40 mouse cellular contexts compared by ENCODE assay signal in the genomic region with DNA sequence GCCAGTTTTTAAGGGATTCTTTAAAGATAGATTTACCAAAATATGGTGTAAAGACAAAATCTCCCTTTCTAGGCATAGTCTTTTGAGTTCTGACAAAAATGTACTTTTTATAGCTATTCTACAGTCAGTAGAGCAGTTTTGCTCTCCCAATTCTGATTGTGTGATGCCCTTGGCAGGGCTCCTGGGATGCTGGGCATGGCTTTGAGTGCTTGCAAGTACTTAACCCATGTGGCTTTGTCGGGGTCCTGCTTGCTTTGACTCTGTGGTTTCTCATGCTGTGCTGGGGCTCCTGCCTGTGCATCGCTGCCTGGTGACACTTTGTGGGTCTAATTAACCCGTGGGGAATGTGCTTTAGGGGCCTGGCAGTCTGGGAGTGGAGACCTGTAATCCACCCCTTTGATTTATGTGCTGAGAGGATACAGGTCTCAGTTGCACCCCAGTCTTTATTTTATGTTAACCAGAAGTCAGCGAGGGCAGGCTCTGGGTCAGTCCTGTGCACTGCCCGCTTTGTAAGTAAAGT. TPM values are rescaled to one million over a fixed set of nuclear protein-coding genes. Genes with fewer than 3 reads are reported as not detected.
DNase-seq lines count a peak whose midpoint lies in the region; ATAC-seq and TF ChIP-seq lines count a peak whose summit lies in the region.
"Had no signal": no experiment of that assay in that cellular context is flagged by ENCODE, and none has a peak within 500 bp of the region (broad histone marks: within the 10 kb centered on the region; RNA-seq: fewer than 3 reads in every experiment).

No protein-coding gene starts in this region.

- peak; percentile 20 for DNase-seq in adrenal gland, postnatal 10 days
- DNase-seq in adrenal gland, adult (ENCODE audit: inconsistent age in 2 of 2, low spot score in 1 of 2): no peak
- DNase-seq in heart, adult 11 months: peak; percentile 89
- DNase-seq in heart, adult 8-10 months (ENCODE audit: low spot score): no peak
- DNase-seq in kidney, postnatal 0 days (ENCODE audit: low spot score): no peak
- no peak for DNase-seq in kidney, postnatal 10 days
- DNase-seq in lung, postnatal 36 days: peak; percentile 24
- DNase-seq in lung, adult 18-20 months: no peak
- DNase-seq: adrenal gland, postnatal 14 days; embryo, embryonic 11 days; gastrocnemius, postnatal 36 days; heart, adult 2 months; lung, postnatal 4 days; right cerebral cortex, adult 18-20 months; right cerebral cortex, postnatal 4 days; thymus, postnatal 14 days had no signal

- H3K4me3 ChIP-seq in kidney, postnatal 0 days (replicated peaks; ENCODE audit: low read depth, low read length): no peak overlapping the region
- H3K4me3 ChIP-seq: embryonic facial prominence, embryonic 12.5 days; heart, adult 2 months; heart, embryonic 13.5 days; limb, embryonic 12.5 days; megakaryocyte, embryonic 14.5 days; midbrain, embryonic 12.5 days; myocyte; neural tube, embryonic 12.5 days had no signal

- H3K4me1 ChIP-seq in kidney, postnatal 0 days (replicated peaks; ENCODE audit: insufficient read depth, low read length): no peaks in the 10 kb centered on the region; the same call in 1 of the 2 replicates
- H3K4me1 ChIP-seq: embryonic facial prominence, embryonic 12.5 days; midbrain, embryonic 12.5 days had no signal

- WGBS in kidney, postnatal 0 days: 35% methylated on average over 5 of the region's 5 CpGs

- ATAC-seq in kidney, postnatal 0 days (replicated peaks; ENCODE audit: low FRiP score, low read depth): no peak
- ATAC-seq: forebrain, embryonic 14.5 days; hindbrain, embryonic 16.5 days had no signal

- H3K9ac ChIP-seq in kidney, postnatal 0 days (ENCODE audit: low read depth, low read length): 0 out of 2 replicates have a peak overlapping the region, but pooled peaks have one; percentile 8
- H3K9ac ChIP-seq: embryonic facial prominence, embryonic 12.5 days; heart, embryonic 13.5 days; limb, embryonic 12.5 days; midbrain, embryonic 12.5 days had no signal

- no peak overlapping the region for H3K27ac ChIP-seq in kidney, postnatal 0 days
- H3K27ac ChIP-seq: embryonic facial prominence, embryonic 12.5 days; heart, adult 2 months; heart, embryonic 13.5 days; limb, embryonic 12.5 days; midbrain, embryonic 12.5 days; neural tube, embryonic 12.5 days had no signal

- H3K9me3 ChIP-seq in kidney, postnatal 0 days (replicated peaks; ENCODE audit: low read length): no peaks in the 10 kb centered on the region
- H3K9me3 ChIP-seq: embryonic facial prominence, embryonic 12.5 days; heart, embryonic 13.5 days; limb, embryonic 12.5 days; megakaryocyte, embryonic 14.5 days; midbrain, embryonic 12.5 days; neural tube, embryonic 12.5 days had no signal

- H3K4me2 ChIP-seq in kidney, postnatal 0 days (ENCODE audit: low read length): no peak overlapping the region
- H3K4me2 ChIP-seq: embryonic facial prominence, embryonic 12.5 days; heart, embryonic 13.5 days; limb, embryonic 12.5 days; liver, embryonic 11.5 days; midbrain, embryonic 12.5 days; neural tube, embryonic 12.5 days had no signal

- H3K36me3 ChIP-seq in kidney, postnatal 0 days (ENCODE audit: insufficient read depth, low read length): peaks cover 42% of the 10 kb centered on the region; the same call in 1 of the 2 replicates

- TF ChIP-seq CTCF in kidney, postnatal 0 days (IDR thresholded peaks at IDR 0.05; ENCODE audit: low read depth): no peak

- no peaks in the 10 kb centered on the region for H3K27me3 ChIP-seq in kidney, postnatal 0 days (ENCODE audit: insufficient read depth, low read length)
- H3K27me3 ChIP-seq: CH12.LX; embryonic facial prominence, embryonic 12.5 days; heart, embryonic 13.5 days; limb, embryonic 12.5 days; megakaryocyte, embryonic 14.5 days; midbrain, embryonic 12.5 days; neural tube, embryonic 12.5 days had no signal

RNA-seq across cellular contexts. Expression of a gene that starts 6.9 kb away (rescaled TPM):
- total RNA-seq in adrenal gland, postnatal 10 days (2021): 100 to 1,000 TPM; 144 to 150 TPM
- 100 to 1,000 TPM; 164 to 192 (median 185) TPM for total RNA-seq in heart, adult 8-10 months (2022)
- 58.4 and 61.7 TPM in 2 replicates for polyA plus RNA-seq in kidney, postnatal 0 days (2015; fragmentation: Nextera tagmentation; extraction: Ambion mirVana)

RNA-seq across cellular contexts. Expression of a gene that starts 25.0 kb away (rescaled TPM):
- total RNA-seq in adrenal gland, postnatal 10 days (2021): 100 to 1,000 TPM; 142 to 161 TPM
- total RNA-seq in heart, adult 8-10 months (2022): 10 to 100 TPM; 61.7 to 69.8 (median 64.9) TPM
- polyA plus RNA-seq in kidney, postnatal 0 days (2015; fragmentation: Nextera tagmentation; extraction: Ambion mirVana): 95.0 and 103 TPM in 2 replicates

RNA-seq across cellular contexts. Expression of a gene that starts 29.8 kb away (rescaled TPM):
- not detected for total RNA-seq in adrenal gland, postnatal 10 days (2021)
- not detected for total RNA-seq in heart, adult 8-10 months (2022)
- polyA plus RNA-seq in kidney, postnatal 0 days (2015; fragmentation: Nextera tagmentation; extraction: Ambion mirVana): not detected in 2 replicates
- total RNA-seq: adrenal gland, postnatal 14 days; CH12.LX; ES-E14; gastrocnemius, postnatal 36 days; heart, adult 2 months; heart, postnatal 10 days; layer of hippocampus, postnatal 10 days; left cerebral cortex, adult 18-20 months; left cerebral cortex, postnatal 14 days; midbrain, postnatal 0 days had no signal
- polyA plus RNA-seq: C2C12; cerebellum, adult 2 months; embryonic facial prominence, embryonic 12.5 days; forebrain, embryonic 14.5 days; heart, adult 2 months; hindbrain, embryonic 11.5 days; hindbrain, embryonic 16.5 days; intestine, embryonic 14.5 days; large intestine, adult 2 months; limb, embryonic 12.5 days; liver, embryonic 11.5 days; liver, embryonic 16.5 days; lung, embryonic 16.5 days; midbrain, embryonic 12.5 days; midbrain, postnatal 0 days; myocyte had no signal

RNA-seq across cellular contexts. Expression of a gene that starts 35.6 kb away (rescaled TPM):
- total RNA-seq in adrenal gland, postnatal 10 days (2021): 10 to 100 TPM; 11.4 to 13.1 TPM
- 1 to 10 TPM; 3.2 to 4.4 (median 4.0) TPM for total RNA-seq in heart, adult 8-10 months (2022)
- 48.7 and 54.0 TPM in 2 replicates for polyA plus RNA-seq in kidney, postnatal 0 days (2015; fragmentation: Nextera tagmentation; extraction: Ambion mirVana)

RNA-seq across cellular contexts. Expression of a gene that starts 38.8 kb away (rescaled TPM):
- total RNA-seq in adrenal gland, postnatal 10 days (2021): 1 to 10 TPM; 2.2 to 3.1 TPM
- 1 to 10 TPM; 7.4 to 9.7 (median 8.9) TPM for total RNA-seq in heart, adult 8-10 months (2022)
- 0.79 and 0.83 TPM in 2 replicates for polyA plus RNA-seq in kidney, postnatal 0 days (2015; fragmentation: Nextera tagmentation; extraction: Ambion mirVana)
- total RNA-seq: layer of hippocampus, postnatal 10 days; midbrain, postnatal 0 days had no signal

Comparison
In these comparisons a context has a peak if more than half of its experiments do, and no peak if none do; other contexts are left out.
1. DNase-seq: peak in adrenal gland, postnatal 10 days (single experiment), heart, adult 11 months (single experiment) and lung, postnatal 36 days (single experiment); none in adrenal gland, adult (0 of 2), heart, adult 8-10 months (single experiment), kidney, postnatal 0 days (single experiment), kidney, postnatal 10 days (single experiment) and lung, adult 18-20 months (0 of 2).